Comparison of ENCODE assay signal across 8 mouse cellular contexts in the genomic region with DNA sequence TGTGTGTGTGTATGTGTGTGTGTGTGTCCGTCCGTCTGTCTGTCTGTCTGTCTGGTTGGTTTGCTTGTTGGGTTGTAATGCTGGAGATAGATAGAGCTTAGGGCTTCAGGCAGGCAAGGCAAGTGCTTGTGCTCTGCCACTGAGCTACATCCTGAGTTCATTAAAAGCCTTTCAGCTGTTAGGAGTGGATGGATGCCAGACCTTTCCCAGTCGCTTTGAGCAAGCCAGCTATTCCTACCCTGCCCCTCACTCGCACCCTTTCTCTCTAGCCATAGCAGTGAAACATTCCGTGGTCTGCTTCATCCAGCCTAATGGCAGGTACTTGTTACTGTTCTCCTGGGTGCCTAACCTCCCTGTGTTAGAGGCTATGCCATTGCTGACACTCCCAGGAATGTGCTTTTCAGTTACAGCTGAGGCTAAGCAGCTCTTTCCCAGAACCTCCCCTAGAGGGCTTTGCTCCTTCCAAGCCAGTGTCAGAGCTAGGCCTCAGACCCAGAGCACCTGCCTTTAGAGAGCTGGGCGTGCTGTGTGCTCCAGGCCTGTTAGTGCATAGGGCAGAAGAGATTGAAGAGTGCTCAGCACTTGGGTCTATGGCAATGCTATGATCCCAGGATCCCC. TPM values are rescaled to one million over a fixed set of nuclear protein-coding genes. Genes with fewer than 3 reads are reported as not detected.
DNase-seq lines count a peak whose midpoint lies in the region; ATAC-seq and TF ChIP-seq lines count a peak whose summit lies in the region.

No protein-coding gene starts in this region.

- no peaks in the 10 kb centered on the region for H3K9me3 ChIP-seq in forebrain, embryonic 15.5 days
- H3K9me3 ChIP-seq in forebrain, embryonic 12.5 days, result no peaks in the 10 kb centered on the region
- no peaks in the 10 kb centered on the region for H3K9me3 ChIP-seq in liver, embryonic 13.5 days (replicated peaks)

- ATAC-seq in forebrain, embryonic 15.5 days (replicated peaks), result no peak
- no peak for ATAC-seq in forebrain, embryonic 12.5 days (ENCODE audit: low FRiP score)
- 0 out of 2 replicates have a peak, but pooled peaks have one; percentile 11 for ATAC-seq in liver, embryonic 13.5 days (ENCODE audit: low read depth)

- 76% methylated on average over 6 of the region's 6 CpGs for WGBS in forebrain, embryonic 15.5 days
- 85% methylated on average over 6 of the region's 6 CpGs for WGBS in forebrain, embryonic 12.5 days
- WGBS in spleen, adult 2 months, result 91% methylated on average over 6 of the region's 6 CpGs
- WGBS in liver, embryonic 13.5 days (ENCODE audit: insufficient replicate concordance), result 93% methylated on average over 6 of the region's 6 CpGs

- no peak overlapping the region for H3K9ac ChIP-seq in forebrain, embryonic 15.5 days (replicated peaks)
- no peak overlapping the region for H3K9ac ChIP-seq in forebrain, embryonic 12.5 days
- H3K9ac ChIP-seq in liver, embryonic 13.5 days, result no peak overlapping the region

- TF ChIP-seq CTCF in spleen, adult 2 months (IDR thresholded peaks at IDR 0.05; ENCODE audit: extremely low read depth, insufficient read depth, insufficient read length, insufficient replicate concordance), result no peak

- DNase-seq in spleen, adult 2 months (ENCODE audit: low read depth in 1 of 2, low spot score in 2 of 2), result no peak
- DNase-seq in spleen, postnatal 10 days (ENCODE audit: low spot score in 2 of 2), result no peak
- DNase-seq in liver, embryonic 13.5 days, result no peak
- peak; percentile 47 for DNase-seq in thymus, postnatal 4 days
- DNase-seq in adrenal gland, postnatal 10 days, result no peak
- DNase-seq in right cerebral cortex, adult 18-20 months, result no peak

- H3K4me1 ChIP-seq in forebrain, embryonic 15.5 days, result peaks cover 4% of the 10 kb centered on the region; the same call in 1 of the 2 replicates
- no peaks in the 10 kb centered on the region for H3K4me1 ChIP-seq in forebrain, embryonic 12.5 days
- H3K4me1 ChIP-seq in spleen, adult 2 months (ENCODE audit: control insufficient read depth, insufficient read depth, insufficient read length), result peaks cover 11% of the 10 kb centered on the region; the same call in 1 of the 2 replicates
- H3K4me1 ChIP-seq in liver, embryonic 13.5 days (replicated peaks), result peaks cover 52% of the 10 kb centered on the region

- no peak overlapping the region for H3K4me2 ChIP-seq in forebrain, embryonic 15.5 days (replicated peaks)
- H3K4me2 ChIP-seq in forebrain, embryonic 12.5 days, result no peak overlapping the region
- H3K4me2 ChIP-seq in liver, embryonic 13.5 days, result no peak overlapping the region

- peak overlapping the region; percentile 16; the same call in 1 of the 2 replicates for H3K27ac ChIP-seq in forebrain, embryonic 15.5 days (replicated peaks)
- H3K27ac ChIP-seq in forebrain, embryonic 12.5 days, result no peak overlapping the region
- H3K27ac ChIP-seq in spleen, adult 2 months (ENCODE audit: insufficient read depth, low read length), result peak overlapping the region; percentile 45
- H3K27ac ChIP-seq in liver, embryonic 13.5 days, result peak overlapping the region; percentile 43; the same call in 1 of the 2 replicates

- H3K36me3 ChIP-seq in forebrain, embryonic 15.5 days, result no peaks in the 10 kb centered on the region
- no peaks in the 10 kb centered on the region for H3K36me3 ChIP-seq in forebrain, embryonic 12.5 days (replicated peaks)
- peaks cover 7% of the 10 kb centered on the region; the same call in 1 of the 2 replicates for H3K36me3 ChIP-seq in spleen, adult 2 months (ENCODE audit: control insufficient read depth, insufficient read depth, low read length)
- peaks cover 94% of the 10 kb centered on the region for H3K36me3 ChIP-seq in liver, embryonic 13.5 days

- no peak for TF ChIP-seq POLR2A in spleen, adult 2 months (IDR thresholded peaks at IDR 0.05; ENCODE audit: low read depth, low read length)

- H3K27me3 ChIP-seq in forebrain, embryonic 15.5 days, result no peaks in the 10 kb centered on the region
- no peaks in the 10 kb centered on the region for H3K27me3 ChIP-seq in forebrain, embryonic 12.5 days
- no peaks in the 10 kb centered on the region for H3K27me3 ChIP-seq in spleen, adult 2 months (ENCODE audit: control insufficient read depth, insufficient read depth, low read length)
- H3K27me3 ChIP-seq in liver, embryonic 13.5 days, result no peaks in the 10 kb centered on the region

- H3K4me3 ChIP-seq in forebrain, embryonic 15.5 days, result no peak overlapping the region
- H3K4me3 ChIP-seq in forebrain, embryonic 12.5 days (replicated peaks), result no peak overlapping the region
- H3K4me3 ChIP-seq in spleen, adult 2 months (ENCODE audit: extremely low read depth, insufficient read depth, insufficient read length), result no peak overlapping the region
- no peak overlapping the region for H3K4me3 ChIP-seq in liver, embryonic 13.5 days (replicated peaks)

RNA-seq across cellular contexts. Expression of gene Slc35b1, which starts 18.1 kb away (rescaled TPM):
- 150 and 155 TPM in 2 replicates for polyA plus RNA-seq in forebrain, embryonic 15.5 days (2015; fragmentation: Nextera tagmentation; extraction: Ambion mirVana)
- 126 TPM in 2 replicates for polyA plus RNA-seq in forebrain, embryonic 12.5 days (2016; fragmentation: Nextera tagmentation; extraction: Ambion mirVana)
- 40.9 and 44.9 TPM in 2 replicates for polyA plus RNA-seq in spleen, adult 2 months (2012; rRNA removed)
- polyA plus RNA-seq in liver, embryonic 13.5 days (2015; fragmentation: Nextera tagmentation; extraction: Ambion mirVana), result 54.7 and 58.1 TPM in 2 replicates
- total RNA-seq in adrenal gland, postnatal 10 days (2021), result 10 to 100 TPM; 48.8 to 53.9 TPM

RNA-seq across cellular contexts. Expression of gene Fam117a, which starts 29.6 kb away (rescaled TPM):
- polyA plus RNA-seq in forebrain, embryonic 15.5 days (2015; fragmentation: Nextera tagmentation; extraction: Ambion mirVana), result 3.0 and 3.5 TPM in 2 replicates
- polyA plus RNA-seq in forebrain, embryonic 12.5 days (2016; fragmentation: Nextera tagmentation; extraction: Ambion mirVana), result 6.0 and 7.8 TPM in 2 replicates
- polyA plus RNA-seq in spleen, adult 2 months (2012; rRNA removed), result 123 and 142 TPM in 2 replicates
- polyA plus RNA-seq in liver, embryonic 13.5 days (2015; fragmentation: Nextera tagmentation; extraction: Ambion mirVana), result 58.0 and 64.5 TPM in 2 replicates
- total RNA-seq in adrenal gland, postnatal 10 days (2021), result 10 to 100 TPM; 21.6 to 25.9 TPM

RNA-seq across cellular contexts. Expression of gene Spop, which starts 47.5 kb away (rescaled TPM):
- 221 and 226 TPM in 2 replicates for polyA plus RNA-seq in forebrain, embryonic 15.5 days (2015; fragmentation: Nextera tagmentation; extraction: Ambion mirVana)
- 193 and 211 TPM in 2 replicates for polyA plus RNA-seq in forebrain, embryonic 12.5 days (2016; fragmentation: Nextera tagmentation; extraction: Ambion mirVana)
- 31.0 and 31.4 TPM in 2 replicates for polyA plus RNA-seq in spleen, adult 2 months (2012; rRNA removed)
- 81.9 and 93.0 TPM in 2 replicates for polyA plus RNA-seq in liver, embryonic 13.5 days (2015; fragmentation: Nextera tagmentation; extraction: Ambion mirVana)
- 100 to 1,000 TPM; 104 to 121 TPM for total RNA-seq in adrenal gland, postnatal 10 days (2021)

RNA-seq across cellular contexts. Expression of gene Kat7, which starts 56.3 kb away (rescaled TPM):
- 75.7 and 75.9 TPM in 2 replicates for polyA plus RNA-seq in forebrain, embryonic 15.5 days (2015; fragmentation: Nextera tagmentation; extraction: Ambion mirVana)
- 83.9 and 92.1 TPM in 2 replicates for polyA plus RNA-seq in forebrain, embryonic 12.5 days (2016; fragmentation: Nextera tagmentation; extraction: Ambion mirVana)
- polyA plus RNA-seq in spleen, adult 2 months (2012; rRNA removed), result 25.2 and 29.4 TPM in 2 replicates
- polyA plus RNA-seq in liver, embryonic 13.5 days (2015; fragmentation: Nextera tagmentation; extraction: Ambion mirVana), result 33.4 and 39.7 TPM in 2 replicates
- total RNA-seq in adrenal gland, postnatal 10 days (2021), result 10 to 100 TPM; 52.0 to 63.0 TPM
